Mouse (Mus musculus): ENCODE data around the gene Tra2a. TPM values are rescaled to one million over a fixed set of nuclear protein-coding genes. Genes with fewer than 3 reads are reported as not detected.
A peak's percentile ranks its signal among the peaks of the same experiment; 100 is the strongest.

Tra2a gene
- polyA plus RNA-seq, 1 experiment from 2014 or later = 58.0 TPM

DNA sequence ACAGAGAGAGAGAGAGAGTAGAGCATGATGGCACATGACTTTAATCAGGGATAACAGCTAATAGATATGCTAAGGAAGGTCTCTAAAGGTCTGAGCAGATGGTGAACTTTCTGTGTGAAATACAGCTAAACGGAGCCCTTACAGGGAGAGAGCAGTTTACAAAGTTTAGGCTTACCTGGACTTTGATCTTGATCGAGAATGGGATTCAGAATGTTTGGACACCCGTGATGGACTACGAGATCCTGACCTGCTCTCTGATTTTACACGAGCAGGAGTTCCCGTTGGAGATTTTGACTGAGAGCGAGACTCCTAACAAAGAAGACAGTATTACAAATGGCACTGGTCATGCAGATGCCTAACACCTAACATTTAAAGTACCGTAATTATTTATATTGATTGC lies 11.6 kb downstream of the Tra2a start:
- WGBS = 96% methylated on average over 8 of the region's 8 CpGs
- no peak overlapping the region for H3K9ac ChIP-seq (replicated peaks; ENCODE audit: low read length)
- H3K4me3 ChIP-seq (replicated peaks; ENCODE audit: low read depth, low read length) = no peak overlapping the region
- H3K4me1 ChIP-seq (ENCODE audit: control insufficient read depth, insufficient read depth, low read length) = no peaks in the 10 kb centered on the region
- no peak for ATAC-seq (ENCODE audit: low FRiP score, low TSS enrichment)
- H3K4me2 ChIP-seq (ENCODE audit: low read length) = no peak overlapping the region
- no peak overlapping the region for H3K27ac ChIP-seq (replicated peaks; ENCODE audit: low read depth, low read length)
- H3K27me3 ChIP-seq (ENCODE audit: control insufficient read depth, insufficient read depth, low read length) = no peaks in the 10 kb centered on the region
- no peaks in the 10 kb centered on the region for H3K9me3 ChIP-seq (ENCODE audit: control insufficient read depth, low read length)
- H3K36me3 ChIP-seq (ENCODE audit: control insufficient read depth, insufficient read depth, low read length) = peaks cover 30% of the 10 kb centered on the region
- no peak for DNase-seq

DNA sequence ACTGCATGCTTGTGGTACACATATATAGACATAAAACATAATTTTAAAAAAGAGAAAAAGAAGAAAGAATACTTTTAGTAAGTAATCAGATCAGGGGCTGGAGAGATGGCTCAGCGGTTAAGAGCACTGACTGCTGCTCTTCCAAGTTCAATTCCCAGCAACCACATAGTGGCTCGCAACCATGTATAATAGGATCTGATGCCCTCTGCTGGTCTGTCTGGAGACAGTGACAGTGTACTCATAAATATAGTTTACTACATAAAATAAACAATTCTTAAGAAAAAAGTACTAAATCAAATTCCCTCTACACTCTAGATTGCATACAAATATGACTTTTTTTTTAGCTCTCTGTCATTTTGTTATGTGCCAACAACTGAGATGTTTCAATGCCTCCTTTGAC lies 12.6 kb downstream of the Tra2a start:
- Histone ChIP-seq H3K27me3 (ENCODE audit: control insufficient read depth, insufficient read depth, low read length) (no peaks in the 10 kb centered on the region), H3K9ac (replicated peaks; ENCODE audit: low read length) (no peak overlapping the region), H3K36me3 (ENCODE audit: control insufficient read depth, insufficient read depth, low read length) (peaks cover 37% of the 10 kb centered on the region), H3K4me1 (ENCODE audit: control insufficient read depth, insufficient read depth, low read length) (no peaks in the 10 kb centered on the region), H3K27ac (replicated peaks; ENCODE audit: low read depth, low read length) (no peak overlapping the region), H3K4me2 (ENCODE audit: low read length) (no peak overlapping the region), H3K9me3 (ENCODE audit: control insufficient read depth, low read length) (no peaks in the 10 kb centered on the region), H3K4me3 (replicated peaks; ENCODE audit: low read depth, low read length) (no peak overlapping the region)
- no peak for DNase-seq
- WGBS = 92% methylated on average over 2 of the region's 2 CpGs
- no peak for ATAC-seq (ENCODE audit: low FRiP score, low TSS enrichment)

DNA sequence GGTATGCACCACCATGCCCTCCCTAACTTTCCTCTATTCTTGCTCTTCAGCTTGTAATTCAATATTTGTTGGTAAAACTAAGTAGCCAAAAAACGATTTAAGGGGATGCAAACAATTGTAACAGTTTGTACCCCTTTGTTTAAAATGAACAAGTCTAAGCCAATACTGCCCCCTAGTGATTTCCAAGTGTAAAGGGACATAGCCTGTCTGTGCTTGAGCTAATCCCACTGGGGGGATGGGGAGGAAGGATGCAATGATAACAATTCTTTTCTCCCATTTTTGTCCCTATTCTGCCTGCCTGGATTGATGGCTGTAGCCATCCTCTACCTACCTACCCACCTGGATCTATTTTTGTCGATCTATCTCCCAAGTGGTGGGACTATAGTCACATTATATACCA lies 16.6 kb downstream of the Tra2a start:
- Histone ChIP-seq H3K4me3 (replicated peaks; ENCODE audit: low read depth, low read length) (no peak overlapping the region), H3K4me1 (ENCODE audit: control insufficient read depth, insufficient read depth, low read length) (no peaks in the 10 kb centered on the region), H3K4me2 (ENCODE audit: low read length) (no peak overlapping the region), H3K9ac (replicated peaks; ENCODE audit: low read length) (no peak overlapping the region), H3K27ac (replicated peaks; ENCODE audit: low read depth, low read length) (no peak overlapping the region), H3K27me3 (ENCODE audit: control insufficient read depth, insufficient read depth, low read length) (no peaks in the 10 kb centered on the region), H3K36me3 (ENCODE audit: control insufficient read depth, insufficient read depth, low read length) (peaks cover 65% of the 10 kb centered on the region), H3K9me3 (ENCODE audit: control insufficient read depth, low read length) (no peaks in the 10 kb centered on the region)
- 50% methylated on average over 2 of the region's 2 CpGs for WGBS
- ATAC-seq (ENCODE audit: low FRiP score, low TSS enrichment) = no peak
- peak; percentile 89 for DNase-seq

DNA sequence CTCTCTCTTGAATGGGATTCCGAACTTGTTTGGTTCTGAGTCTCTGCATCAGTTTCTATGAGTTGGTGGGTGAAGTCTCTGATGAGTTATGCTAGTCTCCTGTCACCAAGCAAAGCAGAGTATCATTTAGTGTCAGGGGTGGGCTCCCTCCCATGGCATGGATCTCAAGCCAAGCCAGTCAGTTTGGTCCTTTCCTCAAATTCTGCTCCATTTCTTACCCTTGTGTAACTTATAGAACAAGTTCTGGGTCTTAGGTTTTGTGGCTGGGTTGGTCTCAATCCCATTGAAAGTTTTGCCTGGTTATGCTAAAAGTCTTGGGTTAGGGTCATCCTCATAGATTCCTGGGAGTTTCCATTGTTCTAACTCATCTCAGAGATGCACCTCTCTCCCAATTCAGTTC lies 21.5 kb downstream of the Tra2a start:
- no peak overlapping the region for H3K4me3 ChIP-seq (replicated peaks; ENCODE audit: low read depth, low read length)
- no peaks in the 10 kb centered on the region for H3K9me3 ChIP-seq (ENCODE audit: control insufficient read depth, low read length)
- no peak for DNase-seq
- no peak overlapping the region for H3K27ac ChIP-seq (replicated peaks; ENCODE audit: low read depth, low read length)
- H3K27me3 ChIP-seq (ENCODE audit: control insufficient read depth, insufficient read depth, low read length) = no peaks in the 10 kb centered on the region
- no peak overlapping the region for H3K4me2 ChIP-seq (ENCODE audit: low read length)
- 82% methylated on average over 1 of the region's 1 CpGs for WGBS
- no peaks in the 10 kb centered on the region for H3K4me1 ChIP-seq (ENCODE audit: control insufficient read depth, insufficient read depth, low read length)
- H3K9ac ChIP-seq (replicated peaks; ENCODE audit: low read length) = no peak overlapping the region
- no peak for ATAC-seq (ENCODE audit: low FRiP score, low TSS enrichment)
- H3K36me3 ChIP-seq (ENCODE audit: control insufficient read depth, insufficient read depth, low read length) = peaks cover 37% of the 10 kb centered on the region

DNA sequence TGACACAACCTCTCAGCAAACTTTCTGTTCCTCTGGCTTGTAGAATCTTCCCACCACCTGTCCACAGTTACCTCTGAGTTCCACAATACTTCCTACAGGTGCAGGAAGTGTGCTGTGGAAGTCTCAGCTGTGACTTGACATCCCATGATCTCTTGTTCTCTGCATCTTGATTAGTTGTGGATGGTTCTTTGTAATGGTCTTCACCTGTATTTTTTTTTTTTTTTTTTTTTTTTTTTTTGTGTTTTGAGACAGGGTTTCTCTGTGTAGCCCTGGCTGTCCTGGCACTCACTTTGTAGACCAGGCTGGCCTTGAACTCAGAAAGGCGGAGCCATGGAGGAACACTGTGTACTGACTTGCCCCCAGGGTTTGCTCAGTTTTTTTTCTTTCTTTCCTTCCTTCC lies 22.3 kb downstream of the Tra2a start:
- WGBS = 100% methylated on average over 1 of the region's 1 CpGs
- Histone ChIP-seq H3K9ac (replicated peaks; ENCODE audit: low read length) (no peak overlapping the region), H3K36me3 (ENCODE audit: control insufficient read depth, insufficient read depth, low read length) (peaks cover 34% of the 10 kb centered on the region), H3K4me1 (ENCODE audit: control insufficient read depth, insufficient read depth, low read length) (no peaks in the 10 kb centered on the region), H3K27me3 (ENCODE audit: control insufficient read depth, insufficient read depth, low read length) (no peaks in the 10 kb centered on the region), H3K9me3 (ENCODE audit: control insufficient read depth, low read length) (no peaks in the 10 kb centered on the region), H3K27ac (replicated peaks; ENCODE audit: low read depth, low read length) (no peak overlapping the region), H3K4me2 (ENCODE audit: low read length) (no peak overlapping the region), H3K4me3 (replicated peaks; ENCODE audit: low read depth, low read length) (no peak overlapping the region)
- DNase-seq (no peak), ATAC-seq (ENCODE audit: low FRiP score, low TSS enrichment) (no peak)

DNA sequence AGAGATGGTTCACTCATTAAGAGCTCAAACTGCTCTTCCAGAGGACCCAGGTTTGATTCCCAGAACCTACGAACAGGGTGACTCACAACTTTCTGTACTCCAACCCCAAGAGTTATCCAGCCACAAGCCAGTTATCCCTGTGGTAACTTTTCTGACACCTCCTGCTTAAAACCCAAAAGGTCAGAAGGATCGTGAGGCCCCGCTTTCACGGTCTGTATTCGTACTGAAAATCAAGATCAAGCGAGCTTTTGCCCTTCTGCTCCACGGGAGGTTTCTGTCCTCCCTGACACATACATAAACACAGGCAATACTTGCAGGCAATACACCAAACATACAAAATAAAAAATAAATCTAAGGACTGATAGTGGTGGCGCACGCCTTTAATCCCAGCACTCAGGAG lies 27.5 kb downstream of the Tra2a start:
- 56% methylated on average over 9 of the region's 9 CpGs for WGBS
- Histone ChIP-seq H3K27ac (replicated peaks; ENCODE audit: low read depth, low read length) (no peak overlapping the region), H3K4me2 (ENCODE audit: low read length) (no peak overlapping the region), H3K9me3 (ENCODE audit: control insufficient read depth, low read length) (no peaks in the 10 kb centered on the region), H3K4me3 (replicated peaks; ENCODE audit: low read depth, low read length) (no peak overlapping the region), H3K9ac (replicated peaks; ENCODE audit: low read length) (no peak overlapping the region), H3K36me3 (ENCODE audit: control insufficient read depth, insufficient read depth, low read length) (no peaks in the 10 kb centered on the region), H3K4me1 (ENCODE audit: control insufficient read depth, insufficient read depth, low read length) (no peaks in the 10 kb centered on the region), H3K27me3 (ENCODE audit: control insufficient read depth, insufficient read depth, low read length) (no peaks in the 10 kb centered on the region)
- ATAC-seq (ENCODE audit: low FRiP score, low TSS enrichment) (peak; percentile 94), DNase-seq (peak; percentile 92)

DNA sequence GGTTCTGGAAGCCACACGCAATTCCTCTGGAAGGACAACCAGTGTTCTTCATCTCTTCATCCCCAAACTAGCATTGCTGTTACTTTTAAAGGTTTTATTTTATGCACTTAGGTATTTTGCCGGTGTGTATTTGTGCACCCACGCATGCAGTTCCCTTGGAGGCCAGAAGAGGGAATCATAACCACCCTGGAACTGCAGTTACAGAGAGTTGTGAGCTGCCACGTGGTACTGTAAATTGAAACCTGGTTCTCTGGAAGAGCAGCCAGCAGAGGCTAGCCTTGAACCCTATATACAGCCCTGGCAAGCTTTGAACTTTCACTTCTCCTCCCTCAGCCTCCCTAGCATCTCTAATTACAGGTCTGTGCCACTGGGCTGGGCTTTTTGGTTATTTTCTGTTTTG lies 30.5 kb downstream of the Tra2a start:
- no peak overlapping the region for H3K27ac ChIP-seq (replicated peaks; ENCODE audit: low read depth, low read length)
- no peak overlapping the region for H3K9ac ChIP-seq (replicated peaks; ENCODE audit: low read length)
- no peaks in the 10 kb centered on the region for H3K4me1 ChIP-seq (ENCODE audit: control insufficient read depth, insufficient read depth, low read length)
- ATAC-seq (ENCODE audit: low FRiP score, low TSS enrichment) (no peak), DNase-seq (no peak)
- H3K36me3 ChIP-seq (ENCODE audit: control insufficient read depth, insufficient read depth, low read length) = no peaks in the 10 kb centered on the region
- H3K4me3 ChIP-seq (replicated peaks; ENCODE audit: low read depth, low read length) = no peak overlapping the region
- no peaks in the 10 kb centered on the region for H3K9me3 ChIP-seq (ENCODE audit: control insufficient read depth, low read length)
- no peaks in the 10 kb centered on the region for H3K27me3 ChIP-seq (ENCODE audit: control insufficient read depth, insufficient read depth, low read length)
- no peak overlapping the region for H3K4me2 ChIP-seq (ENCODE audit: low read length)
- 60% methylated on average over 4 of the region's 4 CpGs for WGBS

DNA sequence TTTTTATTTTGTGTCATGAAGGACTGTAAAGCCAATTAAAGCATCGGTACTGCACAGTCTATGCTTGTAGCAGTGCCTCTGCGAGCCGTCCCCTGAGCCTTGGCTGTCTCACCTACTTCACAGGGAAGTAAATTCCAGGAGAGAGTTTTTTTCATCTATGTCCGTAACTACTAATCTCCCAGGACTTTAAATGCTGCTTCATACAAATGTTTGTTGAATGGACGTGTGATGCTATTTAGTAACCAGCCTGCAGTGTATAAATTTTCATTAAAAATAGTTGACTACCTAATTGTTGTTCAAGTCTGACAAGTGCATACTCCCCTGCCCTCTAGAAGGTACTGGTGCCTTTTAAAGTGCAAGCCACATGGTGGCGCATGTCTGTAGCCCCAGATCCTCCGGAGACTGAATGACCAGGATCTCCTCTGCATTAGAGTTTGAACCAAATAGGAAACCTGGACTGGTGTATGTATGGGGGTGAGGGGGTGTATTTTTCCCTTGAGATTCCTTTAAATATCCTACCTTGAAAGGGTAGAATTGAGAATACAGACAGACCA lies 35.6 kb downstream of the Tra2a start:
- ATAC-seq (ENCODE audit: low FRiP score, low TSS enrichment) = no peak
- peak; percentile 75 for DNase-seq
- Histone ChIP-seq H3K4me1 (ENCODE audit: control insufficient read depth, insufficient read depth, low read length) (no peaks in the 10 kb centered on the region), H3K4me2 (ENCODE audit: low read length) (no peak overlapping the region), H3K27me3 (ENCODE audit: control insufficient read depth, insufficient read depth, low read length) (no peaks in the 10 kb centered on the region), H3K9ac (replicated peaks; ENCODE audit: low read length) (no peak overlapping the region), H3K27ac (replicated peaks; ENCODE audit: low read depth, low read length) (no peak overlapping the region), H3K36me3 (ENCODE audit: control insufficient read depth, insufficient read depth, low read length) (no peaks in the 10 kb centered on the region), H3K9me3 (ENCODE audit: control insufficient read depth, low read length) (no peaks in the 10 kb centered on the region), H3K4me3 (replicated peaks; ENCODE audit: low read depth, low read length) (no peak overlapping the region)
- 13% methylated on average over 7 of the region's 7 CpGs for WGBS

DNA sequence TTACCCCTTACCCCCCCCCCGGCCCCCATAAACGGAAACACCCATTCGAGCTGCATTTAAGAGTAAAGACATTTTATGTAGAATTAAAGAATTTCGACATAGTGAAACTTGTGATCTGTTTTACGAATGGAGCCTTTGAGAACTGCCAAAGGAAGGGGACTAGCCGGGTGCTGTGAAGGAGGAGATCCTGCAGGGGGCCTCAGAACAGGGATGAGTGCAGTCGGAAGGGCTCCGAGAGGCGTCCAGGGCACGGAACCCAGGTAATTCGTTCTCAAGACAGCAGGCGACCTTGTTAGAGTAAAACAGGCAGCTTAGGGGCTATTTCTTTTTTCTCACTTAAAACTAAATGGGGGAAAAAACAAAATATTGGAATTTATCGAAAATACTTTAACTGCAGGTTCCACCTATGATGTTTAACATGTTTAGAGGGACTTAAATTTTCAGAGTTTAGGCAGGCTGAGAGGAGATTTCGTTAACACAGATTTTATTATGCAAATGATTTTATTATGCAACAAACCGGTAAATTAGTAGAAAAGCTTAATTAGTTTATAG lies 36.6 kb downstream of the Tra2a start:
- Histone ChIP-seq H3K9ac (replicated peaks; ENCODE audit: low read length) (no peak overlapping the region), H3K4me3 (replicated peaks; ENCODE audit: low read depth, low read length) (no peak overlapping the region), H3K27me3 (ENCODE audit: control insufficient read depth, insufficient read depth, low read length) (no peaks in the 10 kb centered on the region), H3K4me2 (ENCODE audit: low read length) (no peak overlapping the region), H3K36me3 (ENCODE audit: control insufficient read depth, insufficient read depth, low read length) (no peaks in the 10 kb centered on the region), H3K27ac (replicated peaks; ENCODE audit: low read depth, low read length) (no peak overlapping the region), H3K9me3 (ENCODE audit: control insufficient read depth, low read length) (no peaks in the 10 kb centered on the region), H3K4me1 (ENCODE audit: control insufficient read depth, insufficient read depth, low read length) (no peaks in the 10 kb centered on the region)
- peak; percentile 79 for DNase-seq
- 8% methylated on average over 15 of the region's 15 CpGs for WGBS
- ATAC-seq (ENCODE audit: low FRiP score, low TSS enrichment) = no peak
